Mouse (Mus musculus): ENCODE data around the gene BC029722. TPM values are rescaled to one million over a fixed set of nuclear protein-coding genes. Genes with fewer than 3 reads are reported as not detected.
"Not testable (repeated sequence)": the region's sequence is repeated elsewhere in the genome, so short reads cannot be mapped to it uniquely, and the experiment has no call there.

BC029722 gene
- 81.7 and 83.7 TPM in 2 replicates for polyA plus RNA-seq (2012; rRNA removed)

DNA sequence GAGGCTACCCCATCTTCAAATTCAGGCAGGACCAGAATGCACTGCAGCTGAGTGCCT, at the start of gene BC029722:
Gene BC029722 (minus strand): TSS at position 35 of the 57 bp plus-strand sequence.
- DNase-seq (ENCODE audit: extremely low spot score in 1 of 2, low spot score in 1 of 2): no peak

DNA sequence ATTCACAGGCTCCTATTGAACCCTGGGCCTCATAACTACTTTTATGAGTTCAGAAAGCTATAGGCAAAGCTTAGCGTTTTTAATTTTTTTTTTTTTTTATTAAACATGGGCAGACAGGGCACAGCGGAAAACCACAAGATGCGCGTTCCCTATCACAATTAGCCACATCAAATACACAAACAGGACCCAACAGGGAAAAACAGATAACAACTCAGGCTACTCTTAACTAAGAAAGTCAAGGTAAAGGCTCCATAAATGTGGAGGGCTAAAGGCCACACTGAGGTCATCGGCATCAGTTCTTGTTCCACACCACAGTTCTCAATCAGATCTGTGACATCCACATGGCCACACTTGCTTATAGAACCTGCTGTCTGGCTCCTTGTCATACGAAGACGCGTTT, 49.1 kb upstream of the BC029722 start:
- DNase-seq (ENCODE audit: extremely low spot score in 1 of 2, low spot score in 1 of 2): no peak

DNA sequence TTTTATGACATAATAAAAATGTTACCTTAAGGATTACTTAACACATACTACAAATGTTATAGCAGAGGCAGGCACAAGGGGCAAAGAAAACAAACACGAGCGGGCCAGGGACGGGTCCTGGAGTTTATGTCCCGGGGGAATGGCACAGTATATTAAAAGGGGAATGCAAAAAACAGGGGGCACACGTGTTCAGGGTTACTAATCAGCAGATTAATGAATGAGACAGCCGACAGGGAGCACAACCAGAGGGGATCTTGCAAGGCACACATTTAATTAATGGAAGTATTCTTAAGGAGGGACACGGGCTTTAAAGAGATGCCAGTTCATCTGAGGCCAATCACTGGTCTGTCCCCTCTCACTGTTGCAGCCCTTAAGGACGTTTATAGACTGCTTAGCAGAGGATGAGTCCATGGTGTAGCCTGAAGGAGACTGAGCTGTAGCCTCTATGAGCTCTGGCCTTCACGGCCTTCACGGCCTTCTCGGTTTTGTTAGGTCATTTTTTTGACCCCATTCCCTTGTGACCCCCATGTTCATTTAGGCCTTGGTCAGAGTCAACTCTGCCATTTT, 44.2 kb upstream of the BC029722 start:
- no peak for DNase-seq (ENCODE audit: extremely low spot score in 1 of 2, low spot score in 1 of 2)

DNA sequence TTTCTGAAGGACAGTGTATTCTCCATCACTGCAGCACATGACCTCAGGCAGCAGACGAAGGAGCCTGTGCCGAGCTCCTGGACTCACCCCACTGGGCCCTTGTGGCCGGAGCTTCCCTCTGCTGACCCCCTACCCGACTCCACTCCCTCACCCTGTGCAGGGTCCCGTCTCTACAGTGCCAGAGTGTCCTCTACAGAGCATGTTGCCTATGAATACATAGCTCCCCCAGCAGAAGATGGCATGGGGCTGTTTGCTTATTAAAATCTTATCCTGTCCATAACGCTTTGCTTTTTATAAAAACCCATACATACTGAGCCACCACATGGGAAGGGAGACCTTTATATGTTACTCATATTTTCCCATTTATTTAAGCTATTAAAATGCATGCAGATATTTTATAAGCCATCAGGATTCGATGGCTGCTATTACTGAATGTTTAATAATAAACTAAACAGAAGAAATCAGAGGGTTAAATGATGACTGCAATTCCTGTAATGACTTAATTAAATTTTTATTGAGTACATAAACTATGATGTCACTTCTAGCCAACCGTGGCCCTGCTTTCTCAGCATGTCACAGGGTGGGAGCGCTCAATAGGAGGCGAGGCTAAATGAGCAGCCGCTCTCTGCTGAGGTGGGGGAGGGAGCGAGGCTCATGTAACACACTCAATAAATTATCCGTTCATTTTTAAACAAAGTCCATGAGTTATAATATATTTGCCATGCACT, 43.5 kb upstream of the BC029722 start:
- peak in 1 of 2 experiments; percentile 33 for DNase-seq (ENCODE audit: extremely low spot score in 1 of 2, low spot score in 1 of 2)

DNA sequence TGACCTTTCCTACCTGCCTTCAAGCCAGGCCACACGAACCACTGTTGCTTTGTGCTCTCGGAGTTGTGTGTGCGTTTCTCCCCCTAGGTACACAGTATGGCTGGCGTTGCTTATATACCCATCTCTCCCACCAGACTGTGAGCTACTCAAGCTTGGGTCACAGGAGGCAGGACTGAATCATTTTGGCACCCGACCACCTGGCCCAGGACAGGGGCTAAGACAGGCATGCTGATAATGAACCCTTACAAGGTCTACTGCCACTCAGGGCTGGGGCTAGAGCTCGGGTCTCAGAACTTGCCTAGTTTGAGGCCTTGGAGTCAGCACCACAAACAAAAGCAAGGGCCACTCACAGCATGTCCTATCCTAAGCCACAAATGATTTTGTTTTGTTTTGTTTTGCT, 42.4 kb upstream of the BC029722 start:
- DNase-seq (ENCODE audit: extremely low spot score in 1 of 2, low spot score in 1 of 2): no peak

DNA sequence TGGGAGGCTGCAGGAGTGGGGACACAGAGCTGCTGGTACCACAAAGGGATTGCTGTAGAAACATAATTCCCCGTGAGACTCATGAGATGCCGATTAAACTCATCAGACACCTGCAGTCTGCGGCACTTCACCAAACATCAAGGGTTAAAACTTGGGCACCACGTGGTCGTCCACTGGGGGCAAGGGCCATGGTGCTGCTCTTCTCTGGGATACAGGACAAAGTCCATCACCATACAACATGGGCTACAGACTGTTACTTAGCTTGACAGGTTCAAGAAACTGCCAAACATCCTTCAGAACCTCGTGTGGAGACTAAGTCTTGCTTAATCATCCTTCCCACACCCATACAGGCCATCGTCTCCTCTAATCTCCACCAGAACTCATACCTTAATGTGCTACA, 40.9 kb upstream of the BC029722 start:
- DNase-seq (ENCODE audit: extremely low spot score in 1 of 2, low spot score in 1 of 2): no peak

DNA sequence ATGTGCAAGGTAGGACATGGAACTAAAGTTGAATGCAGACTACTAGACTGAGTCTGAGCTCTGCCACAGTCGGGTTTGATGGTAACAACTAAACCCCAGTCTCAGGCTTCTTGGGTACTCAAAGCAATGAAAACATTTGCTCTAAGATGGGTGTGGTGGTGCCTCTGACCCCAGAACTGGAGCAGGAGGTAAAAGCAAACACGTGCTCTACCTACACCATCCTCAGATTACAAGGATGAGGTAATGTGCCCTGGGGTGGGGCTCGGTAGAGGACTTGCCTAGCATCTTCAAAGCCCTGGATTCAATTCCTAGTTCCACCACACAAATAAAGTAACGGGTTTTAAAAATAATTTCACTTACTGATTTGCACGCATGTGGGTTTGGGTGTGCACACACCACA, 33.3 kb upstream of the BC029722 start:
- no peak for DNase-seq (ENCODE audit: extremely low spot score in 1 of 2, low spot score in 1 of 2)

DNA sequence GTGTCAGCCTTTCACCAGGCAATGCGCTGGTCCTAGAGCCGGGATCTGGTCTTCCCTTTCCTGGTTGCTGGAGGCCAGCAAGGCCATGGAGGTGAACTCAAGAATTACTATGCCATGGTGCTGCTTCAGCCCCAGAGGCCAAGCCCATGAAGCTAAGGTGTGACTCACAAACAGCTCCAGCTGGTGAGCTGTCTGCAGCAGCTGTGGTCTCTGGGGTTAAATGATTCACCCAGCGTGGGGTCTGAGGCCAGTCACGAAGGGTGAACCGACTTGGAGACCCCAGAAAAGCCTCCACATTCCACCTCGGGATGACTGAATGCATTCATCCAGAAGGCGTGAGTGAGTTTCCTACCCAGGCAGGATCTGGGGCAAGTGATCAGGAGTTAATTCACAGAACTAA, 30.9 kb upstream of the BC029722 start:
- DNase-seq (ENCODE audit: extremely low spot score in 1 of 2, low spot score in 1 of 2): no peak

DNA sequence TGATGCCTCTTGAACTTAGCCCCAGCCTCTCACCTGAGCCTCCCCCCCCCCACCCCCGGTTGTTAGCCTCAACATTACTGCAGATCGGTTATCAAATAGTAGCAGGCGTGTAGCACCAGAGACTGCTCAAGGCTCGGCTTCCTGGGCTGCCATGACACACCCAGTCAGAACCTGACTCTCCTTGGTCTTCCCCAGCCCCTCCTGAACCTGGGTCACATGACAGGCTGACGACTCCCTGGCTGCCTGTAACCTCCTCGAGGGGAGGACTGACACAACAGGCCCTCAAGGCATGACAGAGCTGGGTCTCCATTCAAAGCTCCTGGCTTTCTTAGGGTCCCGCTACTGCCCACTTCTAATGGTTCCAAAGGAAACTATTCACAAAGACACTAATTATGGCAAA, 30.2 kb upstream of the BC029722 start:
- DNase-seq (ENCODE audit: extremely low spot score in 1 of 2, low spot score in 1 of 2): no peak

DNA sequence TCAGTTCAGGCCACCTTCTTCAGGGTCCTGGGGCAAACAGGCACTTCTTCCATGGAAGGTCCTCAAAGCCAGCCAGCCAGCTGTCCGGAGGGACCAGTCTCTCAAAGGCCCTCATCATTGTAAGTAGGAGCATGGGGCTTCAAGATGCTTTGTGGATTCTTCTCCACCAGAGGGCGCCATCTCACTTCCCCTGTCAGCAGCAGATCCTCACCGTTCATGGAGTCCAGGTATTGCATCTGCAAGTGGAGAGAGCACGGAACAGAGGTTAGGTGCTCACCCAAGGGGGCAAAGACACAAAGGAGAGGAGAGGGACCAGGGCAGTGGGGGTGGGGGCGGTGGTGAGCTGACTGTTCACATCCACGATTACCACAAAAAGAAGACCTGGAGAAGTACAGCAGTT, 29.1 kb upstream of the BC029722 start:
- peak; percentile 36 to 91 for DNase-seq (ENCODE audit: extremely low spot score in 1 of 2, low spot score in 1 of 2)

DNA sequence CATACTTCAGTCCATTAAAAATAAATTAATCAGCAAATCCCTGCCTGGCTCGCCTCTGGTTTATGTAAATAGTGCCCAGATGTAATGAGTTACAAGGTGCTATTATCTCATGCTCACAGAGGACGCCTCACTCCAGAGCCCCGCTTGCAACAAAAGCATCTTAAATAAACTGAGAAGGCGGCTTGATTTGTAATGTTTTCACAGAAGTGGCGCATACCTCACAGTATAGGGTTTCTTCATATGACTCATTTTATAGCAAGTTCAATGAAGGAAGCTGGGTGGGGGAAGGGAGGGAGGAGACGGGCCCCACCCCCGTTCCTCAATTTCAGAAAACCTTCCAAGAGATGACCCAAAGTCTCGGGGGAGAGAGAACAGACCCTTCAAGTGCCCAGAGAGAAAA, 27.7 kb upstream of the BC029722 start:
- DNase-seq (ENCODE audit: extremely low spot score in 1 of 2, low spot score in 1 of 2): no peak

DNA sequence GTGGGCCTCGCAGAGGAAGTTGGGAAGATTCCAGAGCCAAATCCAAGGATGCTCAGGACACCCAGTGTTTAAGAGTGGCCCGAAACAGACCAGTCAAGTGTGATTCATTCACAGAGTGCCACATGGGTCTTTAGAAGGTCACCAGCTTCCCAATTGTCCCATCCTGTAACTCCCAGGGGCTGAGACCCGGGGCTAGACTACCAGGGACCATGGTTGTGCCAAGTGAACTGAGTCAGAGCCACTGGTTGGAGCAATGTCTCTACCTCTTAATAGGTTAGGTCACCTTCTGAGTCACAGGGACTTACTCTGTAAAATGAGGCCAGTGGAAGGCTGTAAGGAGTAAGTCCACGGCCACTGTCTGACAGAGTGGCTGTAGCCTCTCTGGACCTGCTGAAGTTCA, 19.7 kb upstream of the BC029722 start:
- DNase-seq (ENCODE audit: extremely low spot score in 1 of 2, low spot score in 1 of 2): no peak

DNA sequence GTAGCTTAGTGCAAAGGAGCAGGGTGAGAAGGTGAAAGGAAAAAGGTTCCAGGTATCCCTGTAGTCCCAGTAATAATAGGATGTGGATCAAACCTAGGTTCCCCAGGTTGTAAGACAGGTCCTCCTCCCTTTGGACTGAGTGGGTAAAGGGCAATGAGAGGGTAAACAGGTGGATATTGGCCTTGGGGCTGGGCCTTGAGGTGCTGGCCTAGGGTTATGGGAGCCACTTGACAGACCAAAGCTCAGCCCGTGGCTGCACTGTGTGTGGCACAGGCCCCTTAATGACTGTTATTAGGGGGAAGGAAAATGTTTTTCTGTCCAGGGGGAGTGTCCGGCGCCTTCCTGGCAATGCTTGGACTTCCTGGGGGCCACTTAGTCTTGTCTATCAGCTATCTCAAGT, 18.7 kb upstream of the BC029722 start:
- DNase-seq (ENCODE audit: extremely low spot score in 1 of 2, low spot score in 1 of 2): no peak

DNA sequence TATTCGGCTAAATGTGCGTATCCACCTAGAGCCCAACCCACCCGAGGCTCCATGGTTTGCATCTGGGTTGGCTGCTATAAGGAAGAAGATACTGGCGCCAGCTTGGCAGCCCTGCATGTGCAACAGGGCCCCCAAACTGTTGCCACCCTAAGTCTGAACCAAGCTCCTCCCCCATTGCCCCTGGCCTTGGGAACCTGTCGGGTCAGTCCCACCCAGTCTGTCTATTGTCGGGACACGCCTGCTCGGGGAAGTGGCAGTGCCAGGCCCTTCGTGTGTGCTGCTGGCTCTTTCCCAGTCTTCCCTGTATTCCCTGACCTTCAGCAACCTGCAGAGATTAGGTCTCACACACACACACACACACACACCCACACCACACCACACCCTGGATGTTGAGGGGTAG, 15.5 kb upstream of the BC029722 start, which contains the start of gene Fam83c:
Gene Fam83c (minus strand): TSS at position 123 of the 400 bp plus-strand sequence.
- DNase-seq (ENCODE audit: extremely low spot score in 1 of 2, low spot score in 1 of 2): no peak

DNA sequence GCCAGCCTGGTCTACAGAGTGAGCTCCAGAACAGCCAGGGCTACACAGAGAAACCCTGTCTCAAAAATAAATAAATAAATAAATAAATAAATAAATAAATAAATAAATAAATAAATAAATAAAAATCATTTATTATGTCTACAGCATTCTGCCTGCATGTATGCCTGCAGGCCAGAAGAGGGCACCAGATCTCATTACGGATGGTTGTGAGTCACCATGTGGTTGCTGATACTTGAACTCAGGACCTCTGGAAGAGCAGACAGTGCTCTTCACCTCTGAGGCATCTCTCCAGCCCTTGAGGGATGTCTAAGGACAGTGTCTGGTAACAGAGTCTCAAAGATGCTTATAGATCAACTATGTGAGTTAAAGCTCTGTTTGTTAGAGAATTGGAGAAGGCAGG, 12.9 kb upstream of the BC029722 start:
- DNase-seq (ENCODE audit: extremely low spot score in 1 of 2, low spot score in 1 of 2): not testable (repeated sequence)

DNA sequence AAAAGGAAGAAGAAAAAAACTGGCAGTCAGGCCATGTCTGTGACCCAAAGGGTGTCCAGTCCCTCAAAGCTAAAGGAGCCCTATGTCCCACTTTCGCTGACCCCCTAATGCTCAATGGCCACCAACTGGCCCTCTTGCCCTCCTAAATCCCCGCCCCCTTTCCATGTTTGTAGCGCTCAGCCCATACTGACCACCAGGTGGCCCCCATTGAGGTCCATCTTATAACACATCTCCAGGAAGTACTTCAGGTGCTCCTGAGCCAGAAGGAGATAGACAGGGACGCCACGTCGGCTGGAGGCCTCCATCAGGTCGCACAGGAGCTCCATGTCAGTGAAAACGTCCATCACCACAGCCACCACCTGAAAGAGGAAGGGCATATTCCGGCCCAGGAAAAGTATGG, 12.1 kb upstream of the BC029722 start:
- DNase-seq (ENCODE audit: extremely low spot score in 1 of 2, low spot score in 1 of 2): no peak

DNA sequence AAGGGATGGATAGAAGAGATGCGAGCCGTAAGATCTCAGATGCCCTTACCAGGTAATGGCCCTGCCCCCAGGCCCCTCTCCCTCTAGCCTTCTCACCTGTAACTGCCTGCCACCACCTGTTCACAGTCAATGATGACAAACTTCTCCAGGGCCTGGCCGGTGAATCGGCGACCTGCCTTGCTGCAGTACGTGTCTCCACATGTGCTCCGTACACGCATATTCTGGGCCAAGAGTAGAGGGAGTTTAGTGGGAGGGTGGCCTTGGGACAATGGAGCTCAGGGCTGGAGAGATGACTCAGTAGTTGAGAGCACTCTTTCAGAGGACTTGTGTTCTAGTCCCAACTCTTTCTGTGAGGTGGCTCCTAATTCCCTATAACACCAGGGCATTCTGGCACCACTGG, 11.6 kb upstream of the BC029722 start:
- DNase-seq (ENCODE audit: extremely low spot score in 1 of 2, low spot score in 1 of 2): no peak

DNA sequence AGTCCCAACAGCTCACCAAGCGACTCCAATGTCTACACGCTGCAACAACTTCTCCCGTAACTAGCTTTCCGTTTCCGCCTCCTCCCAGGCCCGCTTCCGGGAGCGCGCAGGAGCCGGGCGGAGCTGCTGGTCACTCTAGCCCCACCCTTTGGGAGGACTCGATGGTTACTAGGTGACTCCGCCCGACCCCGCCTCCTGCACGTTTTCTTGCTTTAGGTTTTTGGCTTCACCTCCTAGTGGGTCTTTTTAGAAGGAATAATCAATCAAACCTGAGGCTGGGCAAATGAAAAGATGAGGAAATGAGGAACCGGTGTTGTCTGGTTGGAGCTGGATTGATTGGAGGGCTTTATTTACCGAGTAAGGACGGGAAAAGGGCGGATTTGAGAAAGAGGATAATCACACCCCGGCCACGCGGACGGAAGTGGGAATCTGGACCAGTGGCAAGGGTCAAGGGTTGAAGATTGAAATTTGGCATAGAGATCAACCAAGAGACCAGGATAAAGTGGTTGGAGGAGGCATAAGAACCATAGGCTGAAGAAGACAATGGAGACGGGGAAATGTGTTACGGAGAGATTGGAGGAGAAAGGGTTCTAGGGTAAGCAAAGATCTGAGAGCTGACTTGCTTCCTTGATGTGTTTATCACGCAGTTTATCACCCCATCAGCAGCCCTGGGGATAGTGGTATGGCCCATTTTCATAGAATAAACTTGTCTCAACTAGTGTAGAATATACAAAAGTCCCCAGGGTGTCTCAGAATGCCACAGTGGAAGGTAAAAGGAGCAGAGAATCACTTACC, 7.6 kb upstream of the BC029722 start, which contains the start of gene Eif6:
Gene Eif6 (minus strand): TSS at position 296 of the 795 bp plus-strand sequence.
- peak; percentile 68 to 88 for DNase-seq (ENCODE audit: extremely low spot score in 1 of 2, low spot score in 1 of 2)

DNA sequence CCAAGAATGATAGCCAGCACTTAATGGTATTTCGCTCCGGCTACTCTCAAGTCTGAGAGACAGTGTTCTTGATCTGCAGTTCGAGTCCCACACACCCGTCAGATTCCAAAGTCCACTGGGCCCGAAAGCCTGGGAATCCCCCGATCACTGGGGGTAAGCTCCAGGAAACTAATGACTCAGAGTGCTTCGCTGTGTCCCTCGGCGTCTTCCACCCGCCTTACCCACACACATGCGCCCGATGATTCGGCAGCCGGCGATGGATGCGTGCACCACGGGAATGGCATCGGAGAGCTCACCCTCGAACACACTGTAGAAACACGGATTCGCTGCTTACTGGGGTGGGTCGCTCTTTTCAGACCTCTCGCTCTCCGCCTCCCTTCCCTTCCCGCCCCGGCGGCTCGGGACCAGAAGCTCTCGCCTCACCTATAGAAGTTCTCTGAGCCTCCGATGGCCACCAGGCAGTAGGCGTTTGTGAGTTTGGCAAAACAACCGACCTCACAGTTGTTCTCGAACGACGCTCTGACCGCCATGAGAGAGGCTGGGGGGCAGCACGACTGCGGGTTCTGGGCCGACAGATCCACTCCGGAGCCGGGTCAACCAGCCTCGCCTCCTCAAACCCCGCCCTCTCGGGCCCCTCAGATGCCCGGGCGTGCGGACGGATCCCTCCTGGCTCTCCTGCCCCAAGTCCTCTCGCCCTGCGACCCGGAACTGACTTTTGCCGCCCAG, 6.8 kb upstream of the BC029722 start:
- peak in 1 of 2 experiments; percentile 43 for DNase-seq (ENCODE audit: extremely low spot score in 1 of 2, low spot score in 1 of 2)

DNA sequence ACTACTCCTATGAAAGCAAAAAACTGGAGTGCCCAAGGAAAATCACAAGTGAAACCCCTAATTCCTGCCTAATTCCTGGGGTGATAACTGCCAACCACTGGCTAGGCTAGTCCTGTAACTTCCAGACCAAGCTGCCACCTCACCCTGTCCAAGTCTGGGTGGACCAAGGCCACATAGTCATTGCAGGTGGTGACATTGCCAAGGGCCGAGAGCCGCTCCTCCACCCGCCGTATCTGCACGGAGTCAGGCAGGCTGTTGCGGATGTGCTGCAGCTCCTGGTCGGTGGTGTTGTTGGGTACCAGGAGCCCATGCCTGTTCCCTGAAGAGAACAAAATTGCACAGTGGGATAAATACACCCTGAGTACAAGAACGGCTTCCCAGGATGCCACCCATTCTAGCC, 4.5 kb upstream of the BC029722 start:
- DNase-seq (ENCODE audit: extremely low spot score in 1 of 2, low spot score in 1 of 2): no peak

DNA sequence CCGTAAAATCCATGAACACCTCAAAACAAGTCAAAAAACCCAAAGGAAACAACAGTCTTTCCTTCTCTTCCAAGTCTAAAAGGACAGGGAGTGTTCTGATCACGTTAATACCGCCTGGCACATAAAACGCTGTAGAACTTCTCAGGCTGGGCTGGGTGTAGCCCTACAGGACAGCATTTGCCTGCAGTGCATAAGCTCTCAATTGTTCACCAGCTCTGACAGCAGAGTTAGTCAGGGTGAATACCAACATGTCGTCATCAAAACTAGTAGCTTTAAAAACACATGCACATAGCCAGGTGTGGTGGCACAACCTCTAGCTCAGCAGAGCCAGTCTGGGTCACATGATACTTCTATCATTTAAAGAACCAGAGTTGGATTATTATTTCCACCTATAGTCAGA, 1.6 kb upstream of the BC029722 start:
- no peak for DNase-seq (ENCODE audit: extremely low spot score in 1 of 2, low spot score in 1 of 2)

Measured in frontal cortex, adult 2 months (tissue).